Mouse (Mus musculus) forebrain, embryonic 14.5 days (tissue): ENCODE results near the gene Trmt2b. TPM values are rescaled to one million over a fixed set of nuclear protein-coding genes. Genes with fewer than 3 reads are reported as not detected.

ENCODE experiments used
- ATAC-seq: fragments of 200-750 bp; cut with Nextera tagmentation; 2 replicates; pipeline ENCODE4 v1.8.0; 2017; ENCODE audit warnings: mild to moderate bottlenecking, moderate library complexity
- DNase-seq: peaks from one replicate; pipeline ENCODE4 v3.0.0-alpha.2; 2015; ENCODE audit warnings: low spot score
- H3K27ac ChIP-seq: fragments of 300-500 bp; sonication (generic); 2 replicates; pipeline ENCODE4 v1.5.1; 2014; ENCODE audit warnings: low read depth, mild to moderate bottlenecking, control low read depth, low read length, moderate library complexity
- H3K27me3 ChIP-seq: fragments of 300-500 bp; sonication (generic); replicated peaks from 2 replicates; pipeline ENCODE4 v1.6.1; 2014; ENCODE audit warnings: low read length, control low read depth, mixed read lengths; ENCODE audit not compliant: control insufficient read depth, insufficient read depth
- H3K36me3 ChIP-seq: fragments of 300-500 bp; sonication (generic); 2 replicates; pipeline ENCODE4 v1.6.1; 2014; ENCODE audit warnings: low read length, control low read depth; ENCODE audit not compliant: control insufficient read depth, insufficient read depth
- H3K4me1 ChIP-seq: fragments of 300-500 bp; sonication (generic); 2 replicates; pipeline ENCODE4 v1.6.1; 2014; ENCODE audit warnings: antibody characterized with exemption, low read length, control low read depth; ENCODE audit not compliant: control insufficient read depth, insufficient read depth
- H3K4me2 ChIP-seq: fragments of 300-500 bp; sonication (generic); 2 replicates; pipeline ENCODE4 v1.6.1; 2014; ENCODE audit warnings: mild to moderate bottlenecking, control low read depth, low read length
- H3K4me3 ChIP-seq: fragments of 300-500 bp; sonication (generic); 2 replicates; pipeline ENCODE4 v1.5.1; 2014; ENCODE audit warnings: low read depth, low read length, control low read depth
- H3K9ac ChIP-seq: fragments of 300-500 bp; sonication (generic); 2 replicates; pipeline ENCODE4 v1.6.1; 2014; ENCODE audit warnings: mild to moderate bottlenecking, low read length, control low read depth, moderate library complexity
- H3K9me3 ChIP-seq: fragments of 300-500 bp; sonication (generic); replicated peaks from 2 replicates; pipeline ENCODE4 v1.6.1; 2016; ENCODE audit warnings: low read length, control low read depth, mixed read lengths; ENCODE audit not compliant: control insufficient read depth
- WGBS: fragments of 180-500 bp; shearing (Covaris S2); extraction: QIAGEN DNeasy Blood & Tissue Kit; methylation state at CpG from one replicate; pipeline ENCODE4 v1.1.7; 2014; 5-methylcytosine and 5-hydroxymethylcytosine counted together
- polyA plus RNA-seq: library from polyadenylated mRNA; unstranded; fragments of >200 nt; fragmentation: Nextera tagmentation; extraction: Ambion mirVana; gene quantifications from 2 replicates; pipeline ENCODE4 v1.2.1, GENCODE M21; 2014

Gene Trmt2b
- polyA plus RNA-seq, 1 experiment from 2014 or later = 8.7 TPM

DNA sequence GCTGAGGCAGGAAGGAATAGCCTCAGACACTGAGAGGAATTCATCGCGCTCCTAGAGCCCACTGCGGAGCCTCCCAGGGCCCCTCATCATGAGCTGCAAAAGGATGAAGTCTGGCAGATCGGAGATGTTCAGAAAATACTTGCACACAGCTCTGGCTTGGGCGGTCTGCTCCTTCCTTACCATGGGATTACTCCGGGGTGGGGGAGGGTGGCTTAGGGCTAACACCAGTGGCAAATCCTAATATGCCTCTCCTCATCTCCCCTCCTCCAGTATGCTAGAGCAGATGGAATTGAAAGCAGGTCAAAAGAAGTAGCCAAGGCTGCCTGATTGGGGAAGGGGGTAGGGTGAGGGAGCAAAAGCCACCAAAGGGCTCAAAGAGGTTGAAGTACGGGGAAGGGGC, 20.0 kb upstream of the Trmt2b start:
- no peaks in the 10 kb centered on the region for H3K36me3 ChIP-seq
- peak overlapping the region; percentile 48 for H3K4me3 ChIP-seq
- ATAC-seq (peak; percentile 32; the same call in 1 of the 2 replicates), DNase-seq (no peak)
- H3K27me3 ChIP-seq = no peaks in the 10 kb centered on the region
- peak overlapping the region; percentile 52 for H3K4me2 ChIP-seq
- 0 out of 2 replicates have a peak, but pooled peaks cover 3% of the 10 kb centered on the region for H3K4me1 ChIP-seq
- peak overlapping the region; percentile 74 for H3K9ac ChIP-seq
- 0 out of 2 replicates have a peak overlapping the region, but pooled peaks have one; percentile 14 for H3K27ac ChIP-seq
- WGBS = 27% methylated on average over 7 of the region's 7 CpGs
- H3K9me3 ChIP-seq = no peaks in the 10 kb centered on the region

DNA sequence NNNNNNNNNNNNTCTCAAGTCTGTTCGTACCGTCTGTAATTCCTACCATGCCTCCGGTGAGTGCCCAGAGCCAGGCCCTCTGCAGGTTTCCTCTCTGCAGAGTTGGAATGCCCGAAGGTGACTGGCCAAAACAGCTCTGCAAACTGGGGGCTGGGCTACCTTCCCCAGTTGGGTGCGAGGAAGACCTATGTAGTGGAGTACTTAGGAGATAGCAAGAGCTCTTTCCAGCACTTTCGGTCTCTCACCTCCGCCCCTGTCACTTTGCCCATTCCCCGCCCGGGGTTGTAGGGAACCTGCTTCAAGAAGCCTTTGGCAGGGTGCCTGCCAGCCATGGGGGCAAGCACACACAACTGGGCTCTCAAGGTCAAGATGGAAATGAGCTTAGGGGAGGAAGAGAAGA, 19.5 kb upstream of the Trmt2b start:
- H3K36me3 ChIP-seq = no peaks in the 10 kb centered on the region
- H3K4me2 ChIP-seq = peak overlapping the region; percentile 52
- DNase-seq (peak; percentile 36), ATAC-seq (peak; percentile 16; the same call in 1 of the 2 replicates)
- H3K9me3 ChIP-seq = no peaks in the 10 kb centered on the region
- H3K9ac ChIP-seq = peak overlapping the region; percentile 74
- peak overlapping the region; percentile 48 for H3K4me3 ChIP-seq
- no peaks in the 10 kb centered on the region for H3K27me3 ChIP-seq
- peak overlapping the region; percentile 66 for H3K27ac ChIP-seq
- H3K4me1 ChIP-seq = 0 out of 2 replicates have a peak, but pooled peaks cover 3% of the 10 kb centered on the region
- 47% methylated on average over 9 of the region's 9 CpGs for WGBS

DNA sequence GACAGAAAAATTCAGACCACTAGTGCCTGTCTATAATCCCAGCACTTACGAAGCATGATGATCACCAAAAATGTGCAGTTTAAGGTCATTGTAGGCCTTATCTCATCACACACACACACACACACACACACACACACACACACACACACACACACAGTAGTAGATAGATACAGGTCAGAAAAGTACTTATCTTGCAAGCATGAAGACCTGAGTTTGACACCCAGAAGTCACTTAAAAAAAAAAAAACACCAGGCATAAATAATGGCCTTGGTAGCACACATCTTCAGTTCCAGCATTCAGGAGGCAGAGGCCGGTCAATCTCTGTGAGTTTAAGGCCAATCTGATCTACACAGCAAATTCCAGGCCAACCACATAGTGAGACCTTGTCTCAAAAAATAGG, 10.5 kb upstream of the Trmt2b start:
- no peak overlapping the region for H3K9ac ChIP-seq
- WGBS = 95% methylated on average over 2 of the region's 2 CpGs
- H3K27me3 ChIP-seq = no peaks in the 10 kb centered on the region
- no peaks in the 10 kb centered on the region for H3K36me3 ChIP-seq
- no peaks in the 10 kb centered on the region for H3K4me1 ChIP-seq
- no peak overlapping the region for H3K4me2 ChIP-seq
- DNase-seq (no peak), ATAC-seq (no peak)
- no peaks in the 10 kb centered on the region for H3K9me3 ChIP-seq
- H3K4me3 ChIP-seq = no peak overlapping the region
- H3K27ac ChIP-seq = no peak overlapping the region

DNA sequence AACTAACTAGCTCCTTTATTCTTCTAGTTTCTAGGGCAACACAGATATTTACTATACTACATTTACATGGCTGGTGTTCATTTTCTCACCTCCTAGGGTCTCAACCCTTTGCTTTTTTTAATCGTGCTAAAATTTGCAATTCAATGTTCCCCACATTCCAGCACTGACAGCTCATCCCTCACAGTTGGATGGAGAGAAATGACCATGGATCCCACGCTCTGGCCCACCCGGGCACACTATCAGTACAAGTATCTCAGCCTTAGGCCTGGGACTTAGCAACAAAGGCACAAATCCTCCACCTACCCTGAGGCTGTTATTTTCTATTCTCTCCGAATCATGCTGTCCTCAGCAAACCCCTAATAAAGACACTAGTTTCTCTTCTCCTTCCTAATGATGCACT, 9.0 kb upstream of the Trmt2b start:
- WGBS = 37% methylated on average over 4 of the region's 4 CpGs
- no peak overlapping the region for H3K9ac ChIP-seq
- no peak overlapping the region for H3K27ac ChIP-seq
- H3K36me3 ChIP-seq = no peaks in the 10 kb centered on the region
- ATAC-seq = peak; percentile 66
- no peaks in the 10 kb centered on the region for H3K9me3 ChIP-seq
- H3K4me3 ChIP-seq = no peak overlapping the region
- H3K27me3 ChIP-seq = no peaks in the 10 kb centered on the region
- no peaks in the 10 kb centered on the region for H3K4me1 ChIP-seq
- no peak overlapping the region for H3K4me2 ChIP-seq
- peak; percentile 24 for DNase-seq

DNA sequence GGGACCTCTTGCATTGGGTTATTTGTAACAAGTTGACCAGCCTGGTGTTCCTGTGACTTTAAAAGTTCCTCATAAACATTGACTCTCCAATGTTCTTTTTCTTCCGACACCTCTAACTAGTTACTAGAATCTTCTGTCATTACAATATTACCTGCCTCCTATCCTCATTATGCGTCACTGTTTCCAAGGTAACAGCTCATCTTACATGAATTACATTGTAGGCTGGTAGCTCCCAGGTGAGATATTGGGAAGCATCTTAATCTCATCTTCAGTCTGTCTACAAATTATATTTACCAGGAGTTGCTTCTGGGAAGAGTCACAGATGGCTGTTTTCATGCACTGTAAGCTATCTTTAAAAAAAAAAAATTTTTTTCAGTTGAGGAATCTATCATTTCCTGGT, 8.3 kb upstream of the Trmt2b start:
- Histone ChIP-seq H3K4me1 (no peaks in the 10 kb centered on the region), H3K4me3 (no peak overlapping the region), H3K9me3 (no peaks in the 10 kb centered on the region), H3K27me3 (no peaks in the 10 kb centered on the region), H3K9ac (no peak overlapping the region), H3K4me2 (no peak overlapping the region), H3K27ac (no peak overlapping the region), H3K36me3 (no peaks in the 10 kb centered on the region)
- ATAC-seq (no peak), DNase-seq (no peak)
- WGBS = 77% methylated on average over 2 of the region's 2 CpGs

DNA sequence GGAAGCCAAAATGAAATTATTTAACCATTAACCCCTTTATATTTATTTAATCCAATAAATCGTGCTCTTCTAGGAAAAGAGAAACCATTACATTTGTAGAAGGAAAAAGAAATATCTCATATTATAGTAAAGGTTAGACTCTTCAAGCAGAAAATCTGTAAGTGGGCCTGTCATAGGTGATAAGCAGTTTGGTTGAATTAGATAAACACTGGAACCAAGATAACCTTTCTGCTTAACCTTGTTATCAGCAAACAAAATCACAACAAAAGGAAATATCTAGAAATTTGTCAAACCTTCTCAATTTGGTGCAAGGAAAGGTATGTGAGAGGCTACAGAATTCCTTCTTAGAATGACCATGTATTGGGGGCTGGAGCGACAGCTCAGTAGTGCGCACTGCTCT, 3.7 kb upstream of the Trmt2b start:
- ATAC-seq (no peak), DNase-seq (no peak)
- no peaks in the 10 kb centered on the region for H3K36me3 ChIP-seq
- H3K27ac ChIP-seq = no peak overlapping the region
- no peak overlapping the region for H3K4me2 ChIP-seq
- H3K4me3 ChIP-seq = no peak overlapping the region
- WGBS = 85% methylated on average over 3 of the region's 3 CpGs
- H3K4me1 ChIP-seq = no peaks in the 10 kb centered on the region
- no peaks in the 10 kb centered on the region for H3K9me3 ChIP-seq
- H3K9ac ChIP-seq = no peak overlapping the region
- no peaks in the 10 kb centered on the region for H3K27me3 ChIP-seq

DNA sequence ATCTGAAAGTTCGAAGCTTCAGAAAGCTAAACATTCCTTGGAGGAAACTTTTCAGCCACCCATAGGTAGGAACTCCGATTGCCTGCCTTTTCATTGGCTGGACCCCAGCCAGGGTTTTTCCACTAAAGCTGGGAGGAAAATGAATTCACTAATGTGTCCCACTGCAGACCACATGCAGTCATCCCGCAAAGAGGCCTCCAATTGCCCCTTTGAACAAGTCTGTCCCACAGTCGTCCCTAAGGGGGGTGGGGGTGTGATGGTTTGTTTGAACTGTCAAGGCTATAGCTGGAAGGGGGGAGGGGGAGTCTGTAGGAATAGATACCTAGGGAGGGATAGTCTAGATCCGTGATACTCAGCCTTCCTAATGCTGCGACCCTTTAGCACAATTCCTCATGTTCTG, 1.1 kb downstream of the Trmt2b start:
- 35% methylated on average over 6 of the region's 6 CpGs for WGBS
- no peak overlapping the region for H3K4me3 ChIP-seq
- H3K27ac ChIP-seq = no peak overlapping the region
- no peaks in the 10 kb centered on the region for H3K36me3 ChIP-seq
- ATAC-seq = no peak; the same call in 1 of the 2 replicates
- DNase-seq = peak; percentile 34
- H3K9ac ChIP-seq = no peak overlapping the region
- no peaks in the 10 kb centered on the region for H3K4me1 ChIP-seq
- H3K9me3 ChIP-seq = no peaks in the 10 kb centered on the region
- no peaks in the 10 kb centered on the region for H3K27me3 ChIP-seq
- H3K4me2 ChIP-seq = peak overlapping the region; percentile 49

DNA sequence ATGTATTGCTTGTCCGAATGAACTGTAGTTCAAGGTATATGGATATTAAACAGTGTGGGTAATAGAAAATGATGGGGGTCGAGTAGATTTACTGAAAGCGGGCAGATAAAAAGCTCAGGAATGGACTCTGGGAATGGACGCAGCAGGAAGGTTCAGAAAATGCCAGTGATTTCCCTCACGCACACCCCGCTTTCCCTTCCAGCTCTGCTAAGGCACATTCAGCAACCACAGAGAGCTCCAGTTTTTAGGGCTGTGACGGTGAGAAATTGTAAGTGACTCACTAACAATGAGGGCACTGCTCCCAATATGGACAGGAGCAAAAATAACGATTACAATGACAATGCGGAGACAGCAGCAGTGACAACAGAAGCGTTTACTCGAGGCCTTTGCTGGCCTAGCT, 14.7 kb downstream of the Trmt2b start:
- peak; percentile 21 for DNase-seq
- Histone ChIP-seq H3K4me2 (no peak overlapping the region), H3K27ac (no peak overlapping the region), H3K4me3 (no peak overlapping the region), H3K9ac (no peak overlapping the region), H3K4me1 (no peaks in the 10 kb centered on the region), H3K27me3 (no peaks in the 10 kb centered on the region), H3K9me3 (no peaks in the 10 kb centered on the region), H3K36me3 (no peaks in the 10 kb centered on the region)
- ATAC-seq = no peak
- 68% methylated on average over 11 of the region's 11 CpGs for WGBS

DNA sequence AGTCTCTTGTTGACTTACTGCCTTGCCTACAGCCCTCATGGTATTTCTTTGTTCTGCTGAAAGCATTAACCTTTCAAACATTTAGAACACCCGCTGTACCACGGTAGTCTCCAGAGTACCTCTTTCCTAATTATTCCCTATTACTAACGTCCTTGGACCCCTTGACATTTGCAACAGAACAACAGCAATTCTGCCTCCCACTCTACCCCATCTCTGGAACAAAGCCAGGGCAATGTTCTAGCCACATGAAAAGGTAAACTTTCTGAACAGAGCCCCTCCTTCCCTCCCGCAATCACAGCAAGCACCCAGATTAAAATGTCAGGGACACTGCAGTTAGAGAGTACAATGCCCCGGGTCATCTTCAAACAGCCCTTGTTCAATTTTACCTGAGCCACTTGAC, 15.6 kb downstream of the Trmt2b start:
- ATAC-seq = no peak
- no peak overlapping the region for H3K4me3 ChIP-seq
- no peak overlapping the region for H3K4me2 ChIP-seq
- DNase-seq = no peak
- no peak overlapping the region for H3K9ac ChIP-seq
- H3K27me3 ChIP-seq = no peaks in the 10 kb centered on the region
- H3K9me3 ChIP-seq = no peaks in the 10 kb centered on the region
- H3K4me1 ChIP-seq = no peaks in the 10 kb centered on the region
- no peaks in the 10 kb centered on the region for H3K36me3 ChIP-seq
- 50% methylated on average over 5 of the region's 5 CpGs for WGBS
- no peak overlapping the region for H3K27ac ChIP-seq
